In the genomic region with DNA sequence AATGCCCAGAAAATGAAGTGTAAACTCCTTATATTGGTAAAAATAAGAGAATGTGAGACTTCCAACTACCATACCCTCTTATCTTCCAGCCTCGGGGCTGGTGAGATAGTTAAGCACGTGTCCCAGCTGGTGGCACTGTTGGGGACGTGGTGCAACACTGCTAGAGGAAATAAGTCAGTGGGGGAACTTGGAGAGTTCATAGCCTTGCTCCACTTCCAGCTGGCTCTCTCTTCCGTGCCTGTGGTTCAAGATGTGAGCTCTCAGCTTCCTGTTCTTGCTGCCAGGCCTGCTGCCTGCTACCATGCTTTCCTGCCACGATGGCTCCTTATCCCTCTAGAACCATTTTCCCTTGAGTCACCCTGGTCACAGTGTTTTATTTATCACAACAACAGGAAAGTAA, we compare ENCODE assay signal across 9 mouse cellular contexts. TPM values are rescaled to one million over a fixed set of nuclear protein-coding genes. Genes with fewer than 3 reads are reported as not detected.
DNase-seq lines count a peak whose midpoint lies in the region; ATAC-seq and TF ChIP-seq lines count a peak whose summit lies in the region.
"Had no signal": no experiment of that assay in that cellular context is flagged by ENCODE, and none has a peak within 500 bp of the region (broad histone marks: within the 10 kb centered on the region; RNA-seq: fewer than 3 reads in every experiment).

No protein-coding gene starts in this region.

- no peak overlapping the region for H3K4me3 ChIP-seq in midbrain, postnatal 0 days (ENCODE audit: low read depth, low read length)
- no peak overlapping the region for H3K4me3 ChIP-seq in midbrain, embryonic 13.5 days (replicated peaks)
- H3K4me3 ChIP-seq: limb, embryonic 15.5 days had no signal

- no peaks in the 10 kb centered on the region for H3K36me3 ChIP-seq in midbrain, postnatal 0 days (ENCODE audit: insufficient read depth, low read length)
- H3K36me3 ChIP-seq in midbrain, embryonic 13.5 days, result no peaks in the 10 kb centered on the region
- H3K36me3 ChIP-seq: limb, embryonic 15.5 days had no signal

- peak; percentile 8 for DNase-seq in midbrain, postnatal 0 days (ENCODE audit: low spot score)
- peak; percentile 48 for DNase-seq in cerebellum, adult 8-10 months
- DNase-seq in heart, postnatal 10 days, result peak; percentile 53 to 58
- DNase-seq in lung, postnatal 14 days, result peak; percentile 34
- DNase-seq in right cerebral cortex, postnatal 10 days (ENCODE audit: low spot score in 2 of 2), result no peak
- DNase-seq in retina, postnatal 1 day, result no peak
- no peak for DNase-seq in left cerebral cortex, postnatal 36 days (ENCODE audit: low spot score in 2 of 2)

- no peaks in the 10 kb centered on the region for H3K9me3 ChIP-seq in midbrain, postnatal 0 days (ENCODE audit: low read length)
- no peaks in the 10 kb centered on the region for H3K9me3 ChIP-seq in midbrain, embryonic 13.5 days
- H3K9me3 ChIP-seq: limb, embryonic 15.5 days had no signal

- intact Hi-C loops in heart, postnatal 10 days (cut with DNase I), result no loop called here
- intact Hi-C loops in left cerebral cortex, postnatal 36 days (cut with DNase I), result no loop called here

- no peak overlapping the region for H3K9ac ChIP-seq in midbrain, postnatal 0 days (replicated peaks; ENCODE audit: low read length, poor library complexity, severe bottlenecking)
- H3K9ac ChIP-seq in midbrain, embryonic 13.5 days (replicated peaks), result no peak overlapping the region
- H3K9ac ChIP-seq: limb, embryonic 15.5 days had no signal

- H3K27me3 ChIP-seq in midbrain, postnatal 0 days (ENCODE audit: insufficient read depth, low read length), result no peaks in the 10 kb centered on the region
- no peaks in the 10 kb centered on the region for H3K27me3 ChIP-seq in midbrain, embryonic 13.5 days
- H3K27me3 ChIP-seq: limb, embryonic 15.5 days had no signal

- H3K4me1 ChIP-seq in midbrain, postnatal 0 days (ENCODE audit: insufficient read depth, low read length), result no peaks in the 10 kb centered on the region
- peaks cover 20% of the 10 kb centered on the region; the same call in 1 of the 2 replicates for H3K4me1 ChIP-seq in midbrain, embryonic 13.5 days (replicated peaks)

- H3K27ac ChIP-seq in midbrain, postnatal 0 days (ENCODE audit: low read depth, low read length), result no peak overlapping the region
- no peak overlapping the region for H3K27ac ChIP-seq in midbrain, embryonic 13.5 days
- H3K27ac ChIP-seq: limb, embryonic 15.5 days had no signal

- WGBS in midbrain, postnatal 0 days, result 57% methylated on average over 5 of the region's 5 CpGs
- WGBS in midbrain, embryonic 13.5 days, result 65% methylated on average over 5 of the region's 5 CpGs

- H3K4me2 ChIP-seq in midbrain, postnatal 0 days (ENCODE audit: low read depth, low read length, poor library complexity, severe bottlenecking), result no peak overlapping the region
- H3K4me2 ChIP-seq in midbrain, embryonic 13.5 days (replicated peaks), result no peak overlapping the region
- H3K4me2 ChIP-seq: limb, embryonic 15.5 days had no signal

- no peak for TF ChIP-seq CTCF in midbrain, postnatal 0 days (IDR thresholded peaks at IDR 0.05)

- no peak for ATAC-seq in midbrain, postnatal 0 days (ENCODE audit: low FRiP score)
- no peak for ATAC-seq in midbrain, embryonic 13.5 days

RNA-seq across cellular contexts. Expression of a gene that starts 15.0 kb away (rescaled TPM):
- total RNA-seq in midbrain, postnatal 0 days (2014; rRNA removed), result 5.2 and 7.3 TPM in 2 replicates
- polyA plus RNA-seq in midbrain, postnatal 0 days (2015; fragmentation: Nextera tagmentation; extraction: Ambion mirVana), result 2.7 and 3.8 TPM in 2 replicates
- 5.7 and 6.4 TPM in 2 replicates for polyA plus RNA-seq in midbrain, embryonic 13.5 days (2015; fragmentation: Nextera tagmentation; extraction: Ambion mirVana)
- 10 to 100 TPM; 17.0 to 20.1 TPM for total RNA-seq in heart, postnatal 10 days (2021)
- total RNA-seq in left cerebral cortex, postnatal 36 days (2021), result 10 to 100 TPM; 13.3 to 18.7 TPM

RNA-seq across cellular contexts. Expression of a gene that starts 59.2 kb away (rescaled TPM):
- total RNA-seq in midbrain, postnatal 0 days (2014; rRNA removed), result 14.1 and 19.4 TPM in 2 replicates
- 70.7 and 72.0 TPM in 2 replicates for polyA plus RNA-seq in midbrain, postnatal 0 days (2015; fragmentation: Nextera tagmentation; extraction: Ambion mirVana)
- 68.9 and 71.4 TPM in 2 replicates for polyA plus RNA-seq in midbrain, embryonic 13.5 days (2015; fragmentation: Nextera tagmentation; extraction: Ambion mirVana)
- total RNA-seq in heart, postnatal 10 days (2021), result 10 to 100 TPM; 22.8 to 23.1 TPM
- 10 to 100 TPM; 21.5 to 24.8 TPM for total RNA-seq in left cerebral cortex, postnatal 36 days (2021)

RNA-seq across cellular contexts. Expression of a gene that starts 59.3 kb away (rescaled TPM):
- total RNA-seq in midbrain, postnatal 0 days (2014; rRNA removed), result 20.2 and 42.6 TPM in 2 replicates
- 20.4 and 21.3 TPM in 2 replicates for polyA plus RNA-seq in midbrain, postnatal 0 days (2015; fragmentation: Nextera tagmentation; extraction: Ambion mirVana)
- 23.2 and 23.3 TPM in 2 replicates for polyA plus RNA-seq in midbrain, embryonic 13.5 days (2015; fragmentation: Nextera tagmentation; extraction: Ambion mirVana)
- 10 to 100 TPM; 75.6 to 82.3 TPM for total RNA-seq in heart, postnatal 10 days (2021)
- 10 to 100 TPM; 14.4 to 17.2 TPM for total RNA-seq in left cerebral cortex, postnatal 36 days (2021)

Comparison
In these comparisons a context has a peak if more than half of its experiments do, and no peak if none do; other contexts are left out.
1. DNase-seq: peak in midbrain, postnatal 0 days (single experiment), cerebellum, adult 8-10 months (single experiment), heart, postnatal 10 days (2 of 2) and lung, postnatal 14 days (single experiment); none in right cerebral cortex, postnatal 10 days (0 of 2), retina, postnatal 1 day (single experiment) and left cerebral cortex, postnatal 36 days (0 of 2).